Mouse (Mus musculus) liver, embryonic 16.5 days (tissue): ENCODE measurements around the gene Clec1b. TPM values are rescaled to one million over a fixed set of nuclear protein-coding genes. Genes with fewer than 3 reads are reported as not detected.

Experiments used
- polyA plus RNA-seq: library from polyadenylated mRNA; unstranded; fragments of >200 nt; fragmentation: Nextera tagmentation; extraction: Ambion mirVana; gene quantifications from 2 replicates; pipeline ENCODE4 v1.2.1, GENCODE M21; 2015

Gene Clec1b
- polyA plus RNA-seq, 1 experiment from 2014 or later = 26.1 TPM

Other genes starting within 250 kb of the Clec1b start
- 0.41 and 0.70 TPM in 2 replicates for gene Clec2d, start 216.7 kb upstream of the Clec1b start, polyA plus RNA-seq
- gene Cd69, start 121.9 kb upstream of the Clec1b start, polyA plus RNA-seq = 0.61 and 0.65 TPM in 2 replicates
- gene 4922502D21Rik, start 65.5 kb upstream of the Clec1b start, polyA plus RNA-seq = not detected in 2 replicates
- 13.1 and 13.7 TPM in 2 replicates for gene Clec12a, start 54.6 kb upstream of the Clec1b start, polyA plus RNA-seq
- gene Clec12b, start 11.4 kb upstream of the Clec1b start, polyA plus RNA-seq = not detected in 2 replicates
- 0.30 and 0.33 TPM in 2 replicates for gene Clec9a, start 11.6 kb downstream of the Clec1b start, polyA plus RNA-seq
- gene Clec1a, start 54.7 kb downstream of the Clec1b start, polyA plus RNA-seq = 0.21 and 0.36 TPM in 2 replicates
- 1.2 and 1.3 TPM in 2 replicates for gene Olr1, start 109.9 kb downstream of the Clec1b start, polyA plus RNA-seq
- gene Tmem52b, start 115.3 kb downstream of the Clec1b start, polyA plus RNA-seq = 0.04 TPM in 1 of 2 replicates, not detected in the other
- 28.4 and 28.6 TPM in 2 replicates for gene Gabarapl1, start 135.9 kb downstream of the Clec1b start, polyA plus RNA-seq
- gene Klre1, start 180.6 kb downstream of the Clec1b start, polyA plus RNA-seq = 0.13 TPM in 1 of 2 replicates, not detected in the other
- 0.68 and 1.0 TPM in 2 replicates for gene Klrd1, start 194.5 kb downstream of the Clec1b start, polyA plus RNA-seq
- gene Klrk1, start 226.6 kb downstream of the Clec1b start, polyA plus RNA-seq = 0.68 and 0.77 TPM in 2 replicates
- gene Klrc3, start 246.0 kb downstream of the Clec1b start, polyA plus RNA-seq = not detected in 2 replicates